Mouse (Mus musculus) sigmoid colon, adult 10 weeks (tissue): Measurements from ENCODE around the gene Slc17a9. TPM values are rescaled to one million over a fixed set of nuclear protein-coding genes. Genes with fewer than 3 reads are reported as not detected.

ENCODE experiments used
- polyA plus RNA-seq: library from polyadenylated mRNA; stranded (reverse); fragments of 350-450 nt; fragmentation: Illumina TruSeq; extraction: RNeasy Lipid Tissue Mini Kit (QIAGEN cat#74804); gene quantifications from one replicate; pipeline ENCODE4 v1.2.3, GENCODE M21; 2014; ENCODE audit warnings: low read depth, low replicate concordance

Slc17a9 gene
- 7.9 TPM for polyA plus RNA-seq

GRCm38 (mm10) chr2:180724585-180725413 lies at the start of gene Slc17a9:
Gene Slc17a9, plus strand, starts transcription at chr2:180725263.

GRCm38 (mm10) chr2:180709923-180710272 lies 15.2 kb upstream of the Slc17a9 start, which contains the start of the genes Dido1 and Gid8:
Gene Dido1, minus strand, starts transcription at chr2:180709999.
Gene Gid8, plus strand, starts transcription at chr2:180710117.

GRCm38 (mm10) chr2:180776793-180777192 lies 51.7 kb downstream of the Slc17a9 start, which contains the start of gene Bhlhe23:
Gene Bhlhe23, minus strand, starts transcription at chr2:180776900.

Other genes with a start within 250 kb of the Slc17a9 start
- gene Ntsr1, start 225.3 kb upstream of the Slc17a9 start, polyA plus RNA-seq: 0.09 TPM
- gene Mrgbp, start 144.0 kb upstream of the Slc17a9 start, polyA plus RNA-seq: 31.4 TPM
- 14.8 TPM for gene Ogfr, start 136.0 kb upstream of the Slc17a9 start, polyA plus RNA-seq
- gene Col9a3, start 127.5 kb upstream of the Slc17a9 start, polyA plus RNA-seq: 0.28 TPM
- not detected for gene Tcfl5, start 82.6 kb upstream of the Slc17a9 start, polyA plus RNA-seq
- gene Dido1, start 15.3 kb upstream of the Slc17a9 start, polyA plus RNA-seq: 39.7 TPM
- 82.7 TPM for gene Gid8, start 15.1 kb upstream of the Slc17a9 start, polyA plus RNA-seq
- not detected for gene Bhlhe23, start 51.6 kb downstream of the Slc17a9 start, polyA plus RNA-seq
- 50.8 TPM for gene Ythdf1, start 195.7 kb downstream of the Slc17a9 start, polyA plus RNA-seq
- gene Birc7, start 203.8 kb downstream of the Slc17a9 start, polyA plus RNA-seq: not detected
- not detected for gene Nkain4, start 229.4 kb downstream of the Slc17a9 start, polyA plus RNA-seq
- 10.4 TPM for gene Arfgap1, start 242.0 kb downstream of the Slc17a9 start, polyA plus RNA-seq